Mouse (Mus musculus): ENCODE measurements around the gene Spag9. TPM values are rescaled to one million over a fixed set of nuclear protein-coding genes. Genes with fewer than 3 reads are reported as not detected.
A peak's percentile ranks its signal among the peaks of the same experiment; 100 is the strongest.

Spag9 gene
- total RNA-seq (2021) = 100 to 1,000 TPM; 121 to 130 TPM
- long read RNA-seq, experiment 1, full-length matches to known transcripts = 6 of 37 reads
- long read RNA-seq, experiment 1, partial matches to known transcripts = 15 of 37 reads
- long read RNA-seq, experiment 1, other reads (novel, unspliced or antisense) = 16 of 37 reads
- long read RNA-seq, experiment 2, full-length matches to known transcripts = 8 of 31 reads
- long read RNA-seq, experiment 2, partial matches to known transcripts = 7 of 31 reads
- long read RNA-seq, experiment 2, other reads (novel, unspliced or antisense) = 16 of 31 reads

DNA sequence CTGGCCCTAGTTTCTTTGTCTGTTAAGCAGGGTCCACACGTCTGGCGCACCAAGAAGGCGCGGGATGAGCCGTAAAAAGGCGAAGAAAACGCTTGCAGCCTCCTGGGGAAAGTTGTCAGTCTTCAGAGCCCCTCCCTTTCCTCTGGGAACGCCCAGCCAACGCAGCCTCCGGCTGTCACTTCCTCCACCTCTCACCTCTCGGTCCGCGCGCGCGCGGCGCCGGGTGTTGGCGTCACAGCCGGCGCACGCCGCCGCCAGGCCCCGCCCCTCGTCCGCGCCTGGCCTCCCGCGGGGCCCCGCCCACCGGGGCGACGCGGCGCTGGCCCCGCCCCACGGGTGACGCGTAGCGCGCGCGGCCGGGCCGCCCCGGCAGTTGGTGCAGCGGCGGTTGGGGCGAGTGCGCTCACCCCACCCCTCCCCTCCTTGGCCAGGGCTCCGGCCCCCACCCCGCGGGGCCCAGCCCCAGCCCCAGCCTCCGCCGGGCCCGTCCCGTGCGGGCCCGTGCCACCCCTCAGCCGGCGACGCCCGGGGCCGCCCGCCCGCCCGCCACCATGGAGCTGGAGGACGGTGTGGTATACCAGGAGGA lies at the start of gene Spag9:
TSS of gene Spag9 (plus strand) at position 372 of the 586 bp plus-strand sequence.
- peak; percentile 95 for DNase-seq

DNA sequence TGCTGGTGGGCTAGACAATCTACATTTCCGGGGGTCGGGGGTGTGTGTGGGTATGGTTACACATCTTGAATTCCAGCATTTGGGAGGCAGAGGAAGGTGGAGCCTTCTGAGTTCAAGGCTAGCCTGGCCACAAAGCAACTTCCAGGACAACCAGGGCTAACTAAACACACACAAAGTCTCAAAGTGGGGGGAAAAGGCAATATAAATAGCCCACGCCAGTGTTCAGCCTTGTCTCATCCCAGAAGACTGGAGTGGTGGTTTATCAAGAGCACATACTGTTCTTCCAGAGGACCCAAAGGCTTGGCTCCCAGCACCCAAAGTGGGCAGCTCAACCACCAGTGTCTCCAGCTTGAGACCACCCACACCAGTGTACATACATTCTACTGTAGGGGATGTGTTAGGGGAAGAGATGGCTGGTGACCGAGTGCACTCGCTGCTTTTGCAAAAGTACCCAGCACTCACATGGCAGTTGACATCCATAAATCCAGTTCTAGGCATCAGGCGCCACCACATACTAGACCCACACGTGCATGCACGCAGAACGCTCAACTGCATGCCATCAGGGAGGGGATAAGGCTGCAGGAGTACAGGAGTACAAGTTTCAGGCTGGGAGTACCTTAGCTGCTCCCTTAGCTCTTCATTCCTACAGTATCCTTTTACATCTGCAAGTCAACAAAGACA lies 46.9 kb upstream of the Spag9 start:
- DNase-seq = no peak

DNA sequence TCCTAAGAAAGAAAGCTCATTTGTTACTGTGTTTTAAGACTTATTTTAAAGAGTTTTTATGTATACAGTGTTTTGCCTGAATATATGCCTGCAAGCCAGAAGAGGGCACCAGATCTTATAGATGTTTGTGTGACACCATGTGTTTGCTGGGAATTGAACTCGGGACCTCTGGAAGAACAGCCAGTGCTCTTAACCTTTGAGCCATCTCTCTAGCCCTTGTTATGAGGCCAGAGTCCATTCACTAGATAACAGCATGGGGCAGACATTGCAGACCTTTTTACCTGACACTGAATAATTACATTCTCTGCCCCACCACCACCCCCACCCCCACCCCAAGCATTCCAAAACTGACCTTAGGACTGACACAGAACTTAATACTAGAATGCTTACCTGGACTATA lies 45.8 kb upstream of the Spag9 start:
- DNase-seq = no peak

DNA sequence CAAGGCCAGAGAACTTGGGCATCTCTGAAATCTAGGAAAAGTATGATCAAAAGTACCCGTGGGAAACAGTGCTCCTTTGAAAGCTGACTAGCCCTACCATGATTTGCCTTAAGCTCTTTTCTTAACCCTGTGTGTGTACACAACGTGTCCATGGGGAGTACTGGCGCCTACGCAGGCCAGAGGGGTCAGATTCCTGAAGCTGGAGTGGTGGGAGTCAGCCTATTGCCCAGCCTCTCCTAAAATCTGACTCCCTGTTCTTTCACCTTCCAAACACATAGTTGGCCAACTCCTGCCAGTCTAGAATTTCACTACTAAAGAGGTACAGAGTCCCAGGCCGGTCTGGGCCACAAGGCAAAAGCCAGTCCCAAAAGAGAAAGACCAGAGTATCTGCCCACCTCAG lies 43.5 kb upstream of the Spag9 start:
- no peak for DNase-seq

DNA sequence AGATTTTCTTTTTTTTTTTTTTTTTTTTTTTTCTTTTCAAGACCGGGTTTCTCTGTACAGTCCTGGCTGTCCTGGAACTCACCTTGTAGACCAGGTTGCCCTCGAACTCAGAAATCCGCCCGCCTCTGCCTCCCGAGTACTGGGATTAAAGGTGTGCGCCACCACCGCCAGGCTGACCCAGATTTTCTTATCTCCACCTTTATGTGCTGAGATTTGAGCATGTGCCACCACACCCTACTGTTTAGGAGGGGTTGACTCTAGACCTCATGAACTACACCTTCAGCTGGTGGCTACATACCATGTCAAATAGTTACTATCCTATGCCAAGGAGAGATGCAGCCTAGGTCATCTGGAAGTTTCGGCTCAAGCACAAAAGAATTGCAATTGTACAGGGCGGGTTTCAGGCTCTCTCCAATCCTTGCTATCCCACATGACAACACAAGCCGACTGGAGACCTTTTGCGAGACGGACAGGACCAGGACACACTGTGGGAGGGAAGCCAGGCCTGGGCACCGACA lies 41.1 kb upstream of the Spag9 start:
- DNase-seq = no peak

DNA sequence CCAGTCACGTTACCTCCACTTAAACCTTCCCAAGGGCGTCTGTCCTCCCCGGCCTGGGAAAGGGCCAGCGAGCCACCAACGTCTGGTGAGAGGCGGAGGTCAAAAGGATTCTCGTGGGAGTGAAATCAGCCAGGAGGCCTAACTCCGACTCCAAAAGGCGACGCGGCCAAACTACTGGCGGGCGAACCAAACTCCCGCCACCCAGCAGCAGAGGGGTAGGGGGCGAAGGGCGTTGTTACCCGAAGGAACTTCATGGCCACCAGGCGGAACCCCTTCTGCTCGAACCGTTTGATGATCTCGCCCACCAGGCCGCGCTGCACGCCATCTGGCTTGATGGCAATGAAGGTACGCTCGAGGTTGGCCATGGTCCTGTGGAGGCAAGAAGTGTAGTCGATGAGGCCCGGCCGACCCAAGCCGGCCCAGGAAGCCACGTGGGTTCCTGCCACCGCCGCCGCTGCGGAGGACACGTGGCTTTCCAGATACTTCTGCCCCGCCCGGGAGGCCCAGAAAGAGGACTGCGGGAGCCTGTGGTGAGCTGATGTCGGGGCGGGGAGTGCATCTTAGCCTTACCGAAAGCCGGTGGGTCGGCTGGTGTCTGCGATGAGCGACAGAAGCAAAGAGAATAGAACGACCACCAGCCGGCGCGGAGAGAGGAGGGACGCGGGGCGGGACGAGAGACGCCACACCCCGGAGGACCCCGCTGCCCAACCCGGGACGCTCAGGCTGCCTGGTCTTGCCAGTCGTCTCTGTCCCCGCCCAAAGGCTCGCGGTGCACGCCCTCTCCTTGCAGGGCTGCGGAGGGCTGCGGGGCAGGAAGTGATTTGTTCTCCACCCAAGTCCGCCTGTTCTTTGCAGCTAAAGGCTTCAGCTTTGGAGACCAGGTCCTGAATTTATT lies 40.4 kb upstream of the Spag9 start:
- peak; percentile 91 for DNase-seq

DNA sequence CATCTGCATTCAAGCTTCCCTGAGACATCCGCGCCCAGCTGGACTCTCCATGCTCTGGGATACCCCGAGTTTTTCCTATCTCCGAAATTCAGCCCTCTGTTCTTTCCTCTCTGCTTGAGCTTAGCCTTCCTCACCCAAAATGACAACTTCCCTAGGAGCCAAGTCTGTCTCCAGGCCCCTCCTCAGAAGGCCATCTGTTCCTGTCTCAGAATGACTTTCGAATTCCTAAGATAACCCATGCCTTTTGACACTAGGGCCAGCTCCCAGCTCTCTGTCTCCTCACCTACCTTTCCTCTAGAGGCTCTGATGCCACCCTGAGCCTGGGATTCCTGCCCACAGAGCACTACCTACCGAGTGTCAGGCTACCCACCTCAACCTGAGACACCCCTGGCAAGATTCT lies 39.7 kb upstream of the Spag9 start, which contains the start of gene Nme2:
TSS of gene Nme2 (minus strand) at position 101 of the 400 bp plus-strand sequence.
- DNase-seq = no peak

DNA sequence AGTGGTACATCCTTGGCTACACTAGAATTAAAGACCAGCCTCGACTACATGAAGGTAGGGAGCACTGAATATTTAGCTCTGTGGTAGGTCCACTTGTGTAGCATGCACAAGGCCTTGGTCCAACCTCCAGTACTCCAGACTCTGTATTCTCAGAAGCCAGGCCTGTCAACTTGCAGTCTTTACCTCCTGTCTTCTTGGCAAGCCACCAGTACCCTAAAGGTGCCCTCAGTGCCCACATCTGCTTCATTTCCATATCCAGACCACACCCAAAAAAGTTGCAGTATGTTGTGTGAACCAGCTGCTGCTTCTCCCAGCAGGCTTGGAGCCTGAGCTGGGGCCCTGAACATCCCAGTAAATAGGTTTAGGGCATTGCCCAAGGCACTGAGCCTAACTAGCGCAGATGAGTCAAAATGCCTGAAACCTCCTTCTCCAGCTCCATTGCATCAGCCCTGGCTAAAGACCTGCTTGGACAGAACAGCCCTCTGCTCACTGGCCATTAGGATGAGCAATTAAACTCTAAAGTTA lies 38.8 kb upstream of the Spag9 start:
- no peak for DNase-seq

DNA sequence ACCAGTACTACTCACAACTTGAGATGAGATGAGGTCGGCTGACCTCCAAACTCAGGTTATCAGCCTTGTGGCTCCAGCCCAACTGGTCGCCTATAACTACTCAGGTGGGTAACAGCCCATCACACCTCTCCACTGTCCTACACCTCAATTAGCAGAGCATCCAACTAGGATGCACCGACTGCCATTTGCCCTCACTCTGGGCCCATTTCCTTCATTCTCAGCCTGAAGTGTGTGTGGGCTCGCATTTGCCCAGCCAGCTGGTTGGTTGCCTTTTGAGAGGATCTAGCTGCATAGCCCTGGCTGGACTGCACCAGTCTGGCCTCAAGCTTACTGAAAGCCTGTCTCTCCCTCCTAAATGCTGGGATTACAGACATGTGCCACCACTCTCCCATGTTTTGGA lies 38.1 kb upstream of the Spag9 start:
- no peak for DNase-seq

DNA sequence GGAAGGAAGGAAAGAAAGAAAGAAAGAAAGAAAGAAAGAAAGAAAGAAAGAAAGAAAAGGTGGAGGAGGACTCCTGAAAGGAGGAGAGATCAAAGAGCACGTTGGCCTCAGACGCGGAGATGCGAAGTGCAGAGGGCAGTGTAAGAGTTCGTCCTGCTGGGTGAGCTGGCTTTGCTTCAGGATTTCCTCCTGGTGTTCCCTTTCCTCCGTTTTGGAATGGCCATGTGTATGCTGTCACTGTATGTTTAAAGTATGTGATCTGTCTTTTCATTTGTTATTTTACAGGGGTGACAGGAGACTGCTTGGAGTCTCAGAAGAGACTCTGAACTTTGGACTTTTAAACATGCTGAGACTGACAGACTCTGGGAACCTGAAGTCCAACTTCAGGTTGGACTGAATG lies 34.4 kb upstream of the Spag9 start:
- DNase-seq = no peak

DNA sequence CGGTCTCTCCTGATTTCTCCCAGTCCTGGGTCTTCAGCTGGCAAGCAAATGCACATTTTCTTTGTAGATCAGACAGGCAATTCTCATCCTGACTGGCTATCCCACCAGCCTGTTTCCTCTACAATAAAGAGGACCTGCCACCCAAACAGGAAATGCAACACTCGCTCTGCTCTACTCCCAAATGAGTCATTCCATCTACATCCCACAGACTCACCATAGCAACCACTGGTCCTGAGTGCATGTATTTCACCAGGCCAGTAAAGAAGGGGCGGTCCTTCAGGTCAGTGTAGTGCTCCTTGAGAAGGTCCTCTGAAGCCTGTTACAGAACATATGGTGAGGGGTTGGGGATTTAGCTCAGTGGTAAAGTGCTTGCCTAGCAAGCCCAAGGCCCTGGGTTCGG lies 32.9 kb upstream of the Spag9 start:
- DNase-seq = no peak

DNA sequence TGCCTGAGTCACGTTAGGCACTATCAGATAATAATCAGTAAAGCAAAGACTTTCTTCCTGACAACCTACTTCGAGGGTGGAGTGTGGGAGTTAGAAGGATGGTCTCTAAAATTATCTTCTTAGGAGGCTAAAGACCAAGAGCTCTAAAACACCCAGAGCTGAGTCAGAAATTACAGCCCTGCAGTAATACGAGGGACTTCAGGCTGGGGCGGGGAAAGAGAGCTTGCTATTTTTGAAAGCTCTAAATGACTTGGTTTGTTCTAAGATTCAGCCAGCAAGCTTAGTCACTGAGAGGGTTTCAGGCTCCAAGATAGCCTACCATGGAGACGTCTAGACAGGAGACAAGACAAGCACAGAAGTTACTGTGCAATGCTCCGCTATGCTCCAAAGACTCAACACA lies 30.5 kb upstream of the Spag9 start:
- DNase-seq = no peak

DNA sequence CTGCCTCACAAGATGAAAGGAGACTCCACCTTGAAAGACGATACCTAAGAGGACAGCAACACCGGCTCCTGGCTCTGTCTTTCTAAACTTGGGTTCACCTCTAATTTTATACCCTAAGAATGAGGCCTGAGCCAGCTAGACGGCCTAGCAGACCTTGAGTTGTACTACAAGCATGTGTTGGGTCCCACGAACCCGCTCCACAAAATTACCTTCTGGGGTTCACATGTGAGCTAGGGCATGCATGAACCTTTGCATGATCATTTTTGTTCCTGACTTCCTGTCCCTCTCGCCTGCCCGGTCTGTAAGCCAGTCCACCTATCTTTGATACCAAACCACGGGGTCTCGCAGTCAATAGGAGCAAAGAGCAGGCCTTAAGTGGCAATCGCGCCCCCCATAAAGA lies 28.5 kb upstream of the Spag9 start:
- DNase-seq = no peak

DNA sequence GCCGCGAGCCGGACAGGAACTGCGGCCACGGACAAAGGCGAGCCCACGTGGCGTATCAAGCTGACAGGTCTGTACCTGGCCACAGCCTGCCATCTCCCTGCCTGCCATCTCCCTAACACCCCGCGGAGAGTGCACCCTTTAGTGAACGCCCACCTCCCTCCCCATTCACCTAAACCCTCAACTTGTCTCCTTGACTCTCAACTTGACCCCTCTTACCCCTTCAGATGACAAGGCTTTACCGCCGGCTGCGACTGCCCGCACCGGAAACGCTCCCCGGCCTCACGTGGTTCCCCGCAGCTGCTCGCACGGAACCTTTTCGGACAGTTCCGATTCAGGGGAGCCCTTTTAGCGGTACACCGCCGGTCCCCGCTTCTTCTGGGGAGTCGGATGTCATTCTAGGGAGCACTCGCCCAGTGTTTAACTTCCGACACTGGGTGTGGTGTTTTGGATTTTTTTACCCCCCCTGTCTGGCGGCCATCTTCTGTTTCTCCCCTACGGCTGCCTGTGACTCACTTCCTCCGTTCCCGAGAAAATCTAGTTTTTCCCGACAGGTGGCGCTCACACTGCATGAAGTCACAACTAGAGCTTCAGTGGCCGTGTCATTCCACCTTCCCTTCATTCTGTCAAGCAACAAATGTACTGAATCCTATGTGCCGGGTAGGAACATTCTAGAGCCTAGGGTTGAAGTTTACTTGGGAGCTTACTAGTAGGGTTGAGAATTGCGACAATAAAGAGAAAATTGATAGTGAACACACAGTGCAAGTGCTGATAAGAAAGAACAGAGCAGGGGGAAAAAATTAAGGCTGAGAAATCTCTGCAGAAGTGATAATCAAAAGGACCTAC lies 27.7 kb upstream of the Spag9 start, which contains the start of the genes Gm20390 and Nme1:
TSS of gene Gm20390 (minus strand) at position 289 of the 843 bp plus-strand sequence.
TSS of gene Nme1 (minus strand) at position 517 of the 843 bp plus-strand sequence.
- peak; percentile 93 for DNase-seq

DNA sequence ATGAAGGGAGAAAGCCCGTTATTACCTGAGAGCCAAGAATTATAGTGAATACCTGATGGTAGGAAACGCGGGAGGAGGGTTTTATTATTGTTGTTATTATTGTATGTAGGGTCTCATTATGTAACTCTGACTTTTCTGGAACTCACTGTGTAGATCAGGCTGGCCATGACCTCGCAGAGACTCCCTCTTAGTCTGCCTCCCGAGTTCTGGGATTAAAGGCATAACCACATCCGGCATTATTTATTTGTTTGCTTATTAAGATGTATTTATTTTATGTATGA lies 27.1 kb upstream of the Spag9 start:
- DNase-seq = no peak

DNA sequence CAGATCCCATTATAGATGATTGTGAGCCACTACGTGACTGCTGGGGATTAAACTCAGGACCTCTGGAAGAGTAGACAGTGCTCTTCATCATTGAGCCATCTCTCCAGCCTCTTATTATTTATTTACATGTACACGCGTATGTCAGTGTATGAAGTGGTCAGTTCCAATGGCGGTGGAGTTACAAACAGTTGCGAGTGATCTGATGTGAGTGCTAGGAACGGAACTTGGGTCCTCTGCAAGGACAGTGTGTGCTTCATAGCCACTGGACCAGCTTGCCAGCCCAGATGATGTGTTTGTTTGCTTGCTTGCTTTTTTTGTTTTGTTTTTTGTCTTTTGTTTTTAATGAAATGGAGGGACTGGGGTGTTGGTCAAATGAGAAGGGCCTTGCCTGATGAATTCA lies 26.7 kb upstream of the Spag9 start:
- no peak for DNase-seq

DNA sequence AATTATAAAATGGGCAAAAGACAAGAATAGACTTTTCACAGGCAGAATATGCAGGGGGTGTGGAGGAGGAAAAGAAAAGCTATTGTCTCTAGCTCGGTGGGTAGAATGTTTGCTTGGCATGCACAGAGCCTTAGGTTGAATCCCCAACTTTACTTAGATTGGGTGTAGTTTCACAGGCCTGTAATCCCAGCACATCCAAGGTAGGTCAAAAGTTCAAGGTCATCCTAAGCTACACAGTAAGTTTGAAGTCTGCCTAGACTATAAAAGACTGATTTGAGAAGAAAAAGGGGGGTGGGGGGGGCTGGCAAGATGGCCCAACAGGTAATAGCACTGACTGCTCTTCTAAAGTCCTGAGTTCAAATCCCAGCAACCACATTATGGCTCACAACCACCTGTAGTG lies 26.1 kb upstream of the Spag9 start:
- no peak for DNase-seq

DNA sequence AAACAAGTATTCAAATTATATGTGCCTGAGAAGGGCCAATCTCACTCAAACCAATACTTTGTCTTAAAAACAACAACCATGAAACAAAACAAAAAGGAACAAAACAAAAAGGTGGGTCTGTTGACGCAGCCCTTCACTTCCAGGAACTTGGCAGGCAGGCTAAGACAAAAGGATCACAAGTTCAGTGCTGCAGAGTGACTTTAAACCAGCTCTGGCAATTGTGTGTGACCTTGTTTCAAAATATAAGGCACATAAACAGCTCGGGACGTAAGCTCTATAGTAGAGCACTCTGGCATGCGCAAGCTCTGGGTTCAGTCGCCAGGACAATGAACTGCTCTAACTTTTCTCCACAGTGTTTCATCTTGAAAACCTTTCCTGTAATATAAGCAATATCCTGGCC lies 22.9 kb upstream of the Spag9 start:
- DNase-seq = no peak

DNA sequence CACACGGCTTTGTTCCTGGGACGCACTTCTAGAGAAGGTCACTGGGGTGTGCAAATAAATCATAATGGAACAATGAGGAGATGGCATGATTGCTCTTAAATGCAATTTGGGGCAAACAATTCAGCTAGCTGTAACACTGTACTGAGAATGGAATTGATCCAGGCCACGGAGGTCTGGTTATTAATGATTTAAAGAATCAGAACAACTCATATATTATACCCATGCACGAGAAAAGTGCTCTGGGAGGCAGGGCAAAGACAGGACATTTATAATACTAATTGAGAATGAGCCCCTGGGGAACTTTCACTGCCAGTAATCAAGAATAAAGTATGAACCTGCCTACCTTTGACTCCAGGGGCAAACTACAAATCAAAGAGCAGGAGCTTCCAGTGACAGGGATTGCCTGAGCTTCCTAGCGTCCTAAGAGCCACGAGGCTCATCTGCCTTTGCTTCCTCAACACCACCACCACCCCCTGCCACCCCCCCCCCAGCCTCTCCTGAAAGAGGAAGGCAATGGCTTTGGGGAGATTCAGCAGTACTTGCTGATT lies 16.3 kb upstream of the Spag9 start:
- DNase-seq = no peak

DNA sequence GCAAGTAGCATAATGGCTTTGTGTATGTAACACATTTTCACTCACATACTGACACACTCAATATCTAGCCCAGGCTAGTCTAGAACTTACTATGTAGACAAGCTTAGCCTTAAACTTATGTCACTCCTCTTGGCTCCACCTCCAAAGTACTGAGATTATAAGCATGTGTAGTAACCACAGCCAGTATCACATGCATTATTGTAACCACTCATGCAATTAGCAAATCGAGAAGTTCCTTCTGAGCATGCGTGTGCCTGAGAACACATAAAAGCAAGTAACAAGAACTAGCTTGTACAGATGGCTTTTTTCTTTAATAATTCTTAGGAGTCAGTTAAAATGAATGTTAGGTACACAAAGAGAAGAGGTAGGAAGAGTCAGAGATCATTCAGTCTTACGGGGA lies 11.3 kb upstream of the Spag9 start:
- DNase-seq = no peak

DNA sequence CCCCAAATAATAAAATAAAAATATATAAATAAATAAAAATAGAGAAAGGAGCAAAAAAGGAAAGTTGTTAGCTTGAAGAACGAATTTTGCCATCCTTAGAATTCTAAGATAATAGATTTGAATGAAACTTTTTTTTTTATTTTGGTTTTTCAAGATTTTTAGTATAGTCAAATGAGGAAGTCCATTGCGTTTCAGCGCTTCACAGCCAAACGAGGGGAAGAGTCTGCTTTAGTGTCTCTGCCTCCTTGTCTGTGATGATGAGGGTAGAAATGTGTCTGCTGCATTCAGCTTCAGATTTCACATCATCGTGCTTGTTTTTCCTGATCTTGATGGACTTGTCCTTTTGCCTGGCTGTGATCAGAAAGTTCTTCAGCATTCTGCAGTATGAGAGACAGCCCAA lies 10.6 kb upstream of the Spag9 start:
- DNase-seq = no peak

All from gastrocnemius, postnatal 10 days (tissue).